Mouse (Mus musculus) lung, adult 2 months (tissue): ENCODE measurements around the gene Pex12.

ENCODE experiments used
- CTCF ChIP-seq: fragments of 200-500 bp; IDR thresholded peaks from 2 replicates; pipeline ENCODE4 v1.5.1; 2011; ENCODE audit warnings: mild to moderate bottlenecking, low read length, control low read depth; ENCODE audit not compliant: insufficient read depth
- POLR2A ChIP-seq: fragments of 200-500 bp; IDR thresholded peaks from 2 replicates; pipeline ENCODE4 v1.6.1; 2011; ENCODE audit warnings: low read depth, mild to moderate bottlenecking, control low read depth, low read length, borderline replicate concordance; ENCODE audit errors: extremely low read depth

- no peak for TF ChIP-seq CTCF
- TF ChIP-seq POLR2A = no peak
Observed at GRCm38 (mm10) chr11:83335826-83336225, 33.4 kb upstream of the Pex12 start.
